Mouse (Mus musculus): ENCODE results near the gene Sema3a.

Gene Sema3a

DNA sequence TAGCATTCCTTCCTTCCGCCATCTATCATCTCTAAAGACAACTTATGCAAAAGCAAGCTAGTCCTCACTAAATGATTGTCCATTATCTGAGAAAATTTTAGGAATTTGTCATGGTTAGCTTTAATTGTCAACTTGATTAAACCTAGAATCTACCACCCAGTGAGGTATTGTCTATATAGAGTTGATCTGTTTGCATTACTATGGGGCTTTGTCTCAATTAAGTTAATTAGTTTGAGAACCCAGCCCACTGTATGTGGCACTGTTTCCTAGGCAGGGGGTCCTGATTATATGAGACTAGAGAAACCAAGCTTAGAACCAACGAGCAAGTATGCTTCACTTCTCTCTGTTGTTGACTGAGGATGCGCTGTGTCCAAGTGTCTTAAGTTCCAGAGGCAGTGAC, 194.9 kb downstream of the Sema3a start:
- DNase-seq (ENCODE audit: low spot score) = no peak

DNA sequence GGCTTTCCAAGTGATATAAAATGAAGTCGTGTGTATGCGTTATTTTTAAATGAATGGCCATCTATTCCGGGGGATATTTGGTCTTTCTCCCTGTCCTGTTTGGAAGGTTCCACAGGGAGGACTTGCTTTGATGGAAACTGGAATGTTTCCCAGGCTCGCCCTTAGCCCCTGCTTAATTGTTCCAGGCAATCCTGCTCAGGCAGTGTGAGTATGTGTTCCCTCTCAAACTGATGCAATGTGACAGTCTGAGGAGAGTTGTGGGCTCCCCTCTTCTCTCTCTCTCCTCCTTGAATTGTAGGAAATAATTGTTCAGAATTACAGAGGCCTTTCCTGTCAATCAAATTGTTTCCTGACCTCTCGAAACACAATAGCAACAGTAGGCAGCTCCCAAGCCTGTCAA, 202.1 kb downstream of the Sema3a start:
- no peak for DNase-seq (ENCODE audit: low spot score)

DNA sequence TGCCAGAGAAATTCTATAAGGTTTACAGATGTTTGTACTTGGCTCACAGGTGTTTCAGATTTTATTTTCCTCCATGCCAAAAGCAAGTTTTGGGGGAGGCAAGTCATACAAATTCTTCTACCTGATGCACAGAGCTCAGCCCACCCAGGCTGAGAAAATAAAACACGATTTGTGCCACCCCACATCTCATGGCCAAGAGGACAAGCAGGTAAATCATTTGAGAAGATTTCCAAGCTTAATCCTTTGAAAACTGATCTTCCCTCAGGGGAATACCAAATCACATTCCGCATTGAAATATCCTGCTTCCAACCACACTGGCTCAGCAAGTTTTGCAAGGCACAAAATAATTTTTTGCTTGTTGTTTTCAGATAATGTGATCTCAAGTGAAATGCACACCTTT, 206.2 kb downstream of the Sema3a start:
- DNase-seq (ENCODE audit: low spot score) = no peak

DNA sequence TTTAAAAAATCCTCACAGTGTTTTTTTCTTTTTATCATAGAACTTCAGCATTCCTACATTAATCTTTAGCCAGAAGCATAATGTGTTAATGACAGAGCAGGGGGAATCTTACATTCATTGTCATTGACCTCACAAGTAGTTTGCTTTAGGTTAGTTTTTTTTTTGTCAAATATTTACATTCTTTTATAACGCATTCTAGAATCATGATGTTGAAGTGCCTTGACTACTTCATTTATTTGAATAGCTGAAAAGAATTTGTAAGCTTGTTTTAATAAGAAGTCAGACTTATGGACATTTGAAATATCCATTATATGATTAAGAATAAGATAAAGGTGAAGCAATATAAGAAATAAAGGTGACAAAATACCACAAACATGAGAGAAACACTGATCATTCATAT, 212.5 kb downstream of the Sema3a start:
- DNase-seq (ENCODE audit: low spot score) = no peak

DNA sequence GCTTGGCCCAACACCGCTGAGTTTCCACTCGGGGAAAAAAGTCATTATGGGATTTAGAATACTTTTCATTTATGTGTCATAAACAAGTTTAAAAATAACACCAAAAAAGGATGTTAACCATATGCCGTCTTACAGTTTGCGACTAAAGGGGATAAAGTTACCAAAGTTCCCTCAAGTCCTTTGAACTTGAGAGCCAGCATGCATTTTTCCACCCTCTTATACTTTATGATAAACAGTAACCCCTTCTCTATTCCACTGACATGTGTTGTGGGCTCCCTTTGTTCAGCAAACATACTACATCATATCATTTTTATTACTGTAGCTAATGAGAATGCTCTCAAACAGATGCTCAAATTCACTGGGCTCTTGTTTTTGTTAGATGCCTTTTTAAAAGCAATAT, 221.9 kb downstream of the Sema3a start:
- no peak for DNase-seq (ENCODE audit: low spot score)

DNA sequence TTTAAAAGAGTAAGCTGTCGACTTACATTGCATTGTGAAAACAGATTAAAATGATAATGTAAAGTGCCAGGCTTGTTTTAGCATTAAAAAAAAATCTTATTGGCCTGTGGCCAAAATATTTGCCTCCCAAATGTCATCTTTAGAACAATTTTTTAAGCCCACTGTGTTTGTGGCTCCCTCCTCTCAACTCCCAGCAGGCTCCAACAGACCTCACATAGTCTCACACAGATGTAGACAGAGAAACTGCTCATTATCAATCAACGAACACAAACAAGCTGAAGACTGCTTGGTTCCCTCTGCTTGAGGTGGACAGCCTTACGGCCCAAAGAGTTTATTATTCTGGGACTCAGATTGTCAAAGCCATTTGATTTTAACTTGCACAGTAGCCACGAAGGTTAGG, 226.4 kb downstream of the Sema3a start:
- DNase-seq (ENCODE audit: low spot score) = no peak

DNA sequence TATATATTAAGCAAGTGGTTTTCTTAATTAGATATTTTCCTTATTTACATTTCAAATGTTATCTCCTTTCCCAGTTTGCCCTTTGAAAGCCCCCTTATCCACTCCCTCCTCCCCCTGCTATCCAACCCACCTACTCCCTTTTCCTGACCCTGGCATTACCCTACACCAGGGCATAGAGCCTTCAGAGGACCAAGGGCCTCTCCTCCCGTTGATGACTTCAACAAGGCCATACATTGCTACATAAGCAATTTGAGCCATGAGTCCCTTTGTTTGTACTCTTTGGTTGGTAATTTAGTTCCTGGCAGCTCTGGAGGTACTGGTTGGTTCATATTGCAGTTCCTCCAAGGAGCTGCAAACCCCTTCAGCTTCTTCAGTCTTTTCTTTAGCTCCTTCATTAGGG, 227.8 kb downstream of the Sema3a start:
- no peak for DNase-seq (ENCODE audit: low spot score)

DNA sequence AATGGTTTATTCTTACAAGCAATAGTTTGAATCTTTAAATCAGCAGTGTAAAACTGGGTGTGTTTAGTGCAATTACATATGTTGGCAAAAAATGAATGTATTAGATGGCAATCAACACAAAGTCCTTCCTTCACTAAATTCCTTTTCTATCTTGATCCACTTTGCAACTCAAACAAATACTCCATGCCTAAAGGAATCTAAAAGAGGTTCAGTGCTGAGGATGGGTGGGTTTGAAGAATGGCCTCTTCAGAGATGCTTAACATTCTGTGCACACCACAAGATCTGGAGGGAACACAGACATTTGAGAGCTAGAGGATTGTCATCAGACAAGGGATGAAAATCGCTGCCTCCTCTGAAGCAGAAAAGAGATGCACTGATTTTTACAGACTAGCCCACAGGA, 228.3 kb downstream of the Sema3a start:
- no peak for DNase-seq (ENCODE audit: low spot score)

DNA sequence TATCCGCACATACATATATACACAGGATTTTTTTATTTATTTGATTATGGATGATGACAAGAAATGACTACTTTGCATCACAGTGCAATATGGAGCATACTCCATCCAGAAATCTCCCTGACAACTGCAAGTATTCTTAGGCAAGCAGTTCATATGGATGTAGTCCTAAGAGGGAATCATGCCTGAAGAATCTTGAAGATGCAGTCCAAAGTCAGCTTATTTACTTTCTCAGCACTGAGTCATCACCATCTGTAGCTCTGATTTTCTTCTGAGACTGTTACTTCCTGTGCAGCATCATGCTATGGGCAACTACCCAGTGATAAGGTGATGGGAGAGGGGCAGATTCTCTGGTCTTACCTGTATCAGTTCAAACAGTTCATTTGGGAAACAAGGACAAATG, 229.7 kb downstream of the Sema3a start:
- no peak for DNase-seq (ENCODE audit: low spot score)

DNA sequence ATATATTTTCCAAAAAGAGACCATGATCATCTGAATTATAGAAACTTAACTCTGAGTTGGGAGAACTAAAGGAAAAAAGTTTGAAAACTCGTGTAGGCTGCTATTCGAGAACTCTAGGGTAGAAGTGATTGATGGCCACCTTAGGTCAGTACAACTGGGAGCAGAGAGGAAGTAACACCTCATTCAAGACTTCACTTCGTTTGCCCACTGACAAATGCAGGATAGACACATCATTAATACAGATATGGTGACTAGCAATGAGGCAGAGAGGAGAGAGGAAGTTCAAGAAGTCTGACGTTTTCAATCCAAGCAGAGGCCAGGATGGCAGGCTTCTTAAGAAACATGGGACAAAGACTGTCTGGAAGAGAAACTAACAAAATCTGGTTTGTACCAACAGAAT, 233.6 kb downstream of the Sema3a start:
- DNase-seq (ENCODE audit: low spot score) = no peak

DNA sequence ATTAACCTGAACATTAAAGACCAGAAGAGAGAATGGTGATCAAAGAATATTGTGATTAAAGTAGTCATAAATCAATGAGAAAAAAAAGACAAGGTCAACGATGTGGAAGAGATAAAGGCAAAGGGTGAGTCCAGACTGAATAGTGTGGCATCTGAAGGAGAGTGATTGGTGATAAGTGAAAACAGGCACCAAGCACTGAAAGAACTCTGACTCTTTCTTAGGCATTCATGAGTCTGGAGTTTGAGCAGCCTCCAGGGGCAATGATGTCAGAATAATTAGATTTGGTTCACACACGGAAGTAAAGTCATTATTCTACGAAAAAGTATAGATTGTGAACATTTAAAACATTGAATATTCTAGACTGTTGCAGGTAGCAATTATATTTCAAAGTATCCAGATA, 235.5 kb downstream of the Sema3a start:
- no peak for DNase-seq (ENCODE audit: low spot score)

DNA sequence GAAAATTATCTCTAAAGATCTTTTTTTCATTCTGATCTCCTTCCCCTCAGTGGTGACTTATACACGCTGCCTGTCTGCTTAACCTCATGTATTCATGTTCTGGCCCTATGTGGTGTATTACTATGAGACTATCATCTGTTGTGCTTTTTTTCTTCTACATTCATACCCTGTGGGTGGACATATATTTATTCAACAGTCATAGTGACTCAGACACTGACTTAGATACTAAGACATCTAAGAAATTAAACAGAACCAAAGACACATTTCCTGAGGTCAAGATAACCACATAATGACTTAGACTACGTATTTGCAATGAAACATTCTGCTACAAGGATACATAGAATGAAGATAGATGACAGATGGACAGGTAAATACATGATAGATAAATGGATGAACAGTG, 239.9 kb downstream of the Sema3a start:
- no peak for DNase-seq (ENCODE audit: low spot score)

DNA sequence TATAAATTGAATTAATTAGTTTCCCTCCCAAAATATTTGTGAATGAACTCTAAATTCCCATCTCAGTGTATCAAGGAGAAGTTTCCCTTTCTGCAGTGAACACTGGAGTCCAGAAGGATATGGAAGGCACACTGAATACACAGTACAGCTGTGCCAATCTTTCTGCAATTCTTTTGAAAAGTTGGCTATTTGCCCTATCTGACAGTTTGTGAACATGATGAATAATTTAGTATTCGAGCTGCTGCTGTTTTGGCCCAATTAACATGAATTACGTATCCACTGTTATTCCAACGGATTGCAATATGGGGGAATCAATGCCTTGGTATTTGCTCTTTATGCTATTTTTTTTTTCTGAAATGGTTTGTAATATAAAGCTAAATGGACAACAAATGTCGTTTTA, 254.0 kb downstream of the Sema3a start:
- DNase-seq (ENCODE audit: low spot score) = no peak

DNA sequence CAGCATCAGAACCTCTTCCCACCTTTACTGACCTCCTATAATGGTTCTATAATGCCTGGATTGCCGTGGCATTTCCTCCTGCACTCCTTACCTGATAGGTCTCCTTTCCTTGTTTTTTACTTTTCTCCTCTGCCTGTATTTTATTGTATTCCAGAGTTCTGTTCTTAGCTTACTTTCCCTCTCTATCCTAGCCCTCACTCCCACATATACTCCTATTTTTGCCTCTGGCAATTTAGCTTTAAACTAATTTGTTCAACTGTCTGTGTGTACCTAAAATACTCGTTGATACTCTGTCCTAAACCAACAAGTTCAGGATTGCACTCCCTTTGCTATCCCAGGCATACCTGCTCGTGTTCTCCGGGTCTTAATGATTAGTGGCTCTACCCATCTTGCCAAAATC, 258.8 kb downstream of the Sema3a start:
- no peak for DNase-seq (ENCODE audit: low spot score)

DNA sequence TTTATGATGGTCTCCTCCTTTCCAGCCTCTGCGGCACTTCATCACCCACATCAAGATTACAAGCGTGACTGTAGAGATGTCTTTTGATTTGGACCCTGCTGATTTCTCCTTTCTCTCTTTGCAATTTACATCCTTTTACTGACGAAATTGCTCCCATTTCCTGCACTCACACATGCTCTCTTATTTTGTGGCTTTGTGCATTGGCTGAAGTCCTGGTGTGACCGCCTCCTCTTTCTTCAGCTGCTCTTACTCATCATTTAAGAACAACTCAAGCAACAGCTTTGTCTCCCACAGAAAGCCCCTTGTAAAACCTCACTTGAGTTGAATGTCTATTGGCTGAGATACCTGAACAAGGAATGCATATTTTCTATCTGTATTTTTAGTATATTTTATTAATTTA, 259.5 kb downstream of the Sema3a start:
- no peak for DNase-seq (ENCODE audit: low spot score)

DNA sequence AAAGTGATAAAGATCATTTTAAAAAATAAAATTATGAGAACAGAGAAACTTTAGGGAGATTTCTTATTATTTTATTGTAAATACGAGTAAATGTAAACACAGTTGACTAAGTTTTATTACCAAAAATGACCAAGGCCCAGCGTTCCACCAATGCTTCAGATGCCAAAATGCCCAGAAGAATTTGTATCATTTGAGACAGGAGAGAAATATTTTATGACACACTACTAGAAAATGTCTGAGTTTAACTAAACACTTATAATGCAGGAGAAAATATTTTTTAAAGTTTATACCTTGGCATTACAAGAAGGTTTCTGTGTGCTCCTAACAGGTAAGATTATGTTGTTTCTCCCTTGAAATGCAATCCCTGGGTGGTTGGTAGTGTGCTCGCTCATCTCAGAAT, 261.4 kb downstream of the Sema3a start:
- DNase-seq (ENCODE audit: low spot score) = no peak

DNA sequence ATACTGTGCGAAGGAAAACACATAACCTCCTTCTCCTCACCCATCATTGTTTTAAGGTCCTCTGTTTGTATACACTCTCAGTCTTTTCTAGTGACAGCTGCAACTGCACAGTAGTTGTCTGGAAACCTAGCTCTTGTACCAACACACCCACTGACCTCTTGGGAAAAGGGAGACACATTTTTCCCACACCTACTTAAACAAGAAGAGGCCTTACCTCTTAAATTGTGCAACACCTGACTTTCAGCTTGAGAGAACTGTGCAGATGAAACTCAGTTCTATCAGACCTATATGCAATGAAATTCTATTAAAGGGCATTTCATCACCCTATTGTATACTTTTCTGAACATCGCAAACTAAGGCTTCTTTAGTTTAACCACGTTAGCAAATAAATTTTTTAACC, 262.5 kb downstream of the Sema3a start:
- DNase-seq (ENCODE audit: low spot score) = no peak

DNA sequence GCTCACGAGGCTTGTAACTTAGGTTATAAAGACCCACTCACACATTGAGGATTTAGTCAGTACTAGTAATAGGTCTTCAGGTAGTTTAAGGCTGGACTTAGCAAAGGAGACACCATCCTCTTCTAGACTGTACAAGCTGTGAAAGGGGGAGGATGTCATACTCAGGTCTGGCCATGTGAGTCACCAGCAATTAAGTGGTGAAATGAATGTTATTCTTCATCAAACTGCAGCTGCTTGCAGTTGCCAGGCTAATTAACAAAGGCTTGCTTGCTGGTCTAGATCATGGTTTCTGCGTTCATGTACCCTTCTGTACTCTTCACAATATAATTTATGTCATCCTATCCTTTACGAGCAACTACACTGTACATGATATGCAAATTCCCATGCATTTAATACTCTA, 264.8 kb downstream of the Sema3a start:
- DNase-seq (ENCODE audit: low spot score) = no peak

DNA sequence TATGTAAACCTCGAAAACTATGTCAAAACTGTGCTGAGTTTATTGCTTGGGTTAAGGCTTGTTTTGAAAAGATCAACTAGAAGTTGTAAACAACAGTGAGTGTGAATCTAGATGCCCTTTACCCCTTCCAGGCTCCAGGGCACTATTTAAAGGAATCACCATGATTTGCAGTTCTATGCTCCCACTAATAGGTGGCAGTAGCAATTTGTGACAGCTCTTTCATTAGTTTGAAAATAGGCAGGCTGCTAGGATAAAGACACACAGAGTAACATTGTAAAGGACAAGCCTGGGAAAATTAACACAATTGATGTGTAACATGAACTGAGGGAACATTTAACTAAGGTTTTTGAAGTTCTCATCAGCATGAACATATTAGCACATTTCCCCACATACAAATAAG, 280.2 kb downstream of the Sema3a start:
- DNase-seq (ENCODE audit: low spot score) = no peak

DNA sequence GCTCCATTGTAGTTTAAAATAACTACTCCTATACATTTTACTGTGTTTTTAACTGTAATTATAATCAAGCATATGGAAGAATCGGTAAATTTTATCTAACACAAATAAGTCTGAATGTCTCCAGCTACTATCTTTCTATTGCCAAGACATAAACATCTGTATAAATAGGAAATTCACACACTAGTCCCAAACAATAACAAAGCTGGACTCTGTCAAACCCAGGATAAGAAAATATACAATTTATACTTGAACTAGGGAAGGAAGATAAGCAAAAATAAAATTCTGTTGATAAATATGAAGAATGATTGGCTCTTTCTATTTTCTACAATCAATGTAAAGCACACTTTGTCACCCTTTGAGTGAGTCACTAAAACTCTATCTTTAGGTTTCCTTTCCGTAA, 280.9 kb downstream of the Sema3a start:
- no peak for DNase-seq (ENCODE audit: low spot score)

DNA sequence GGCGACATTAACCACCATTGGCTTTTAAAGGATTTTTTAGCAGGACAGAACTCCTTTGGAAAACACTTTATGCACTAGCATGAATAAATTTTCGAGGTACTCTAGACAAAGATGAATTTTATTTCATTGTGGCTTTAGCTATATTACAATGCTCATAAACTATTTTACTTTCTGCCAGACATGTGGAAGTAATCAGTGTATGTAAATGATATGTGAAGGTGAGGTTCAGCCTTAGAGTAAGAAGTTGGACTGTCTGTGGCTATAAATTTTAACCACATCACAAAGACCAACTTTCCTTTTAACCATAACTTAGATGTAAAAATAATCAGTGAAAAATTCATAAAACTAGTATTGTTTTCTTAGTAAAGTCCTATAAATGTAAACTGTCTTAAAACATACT, 286.7 kb downstream of the Sema3a start:
- DNase-seq (ENCODE audit: low spot score) = no peak

DNA sequence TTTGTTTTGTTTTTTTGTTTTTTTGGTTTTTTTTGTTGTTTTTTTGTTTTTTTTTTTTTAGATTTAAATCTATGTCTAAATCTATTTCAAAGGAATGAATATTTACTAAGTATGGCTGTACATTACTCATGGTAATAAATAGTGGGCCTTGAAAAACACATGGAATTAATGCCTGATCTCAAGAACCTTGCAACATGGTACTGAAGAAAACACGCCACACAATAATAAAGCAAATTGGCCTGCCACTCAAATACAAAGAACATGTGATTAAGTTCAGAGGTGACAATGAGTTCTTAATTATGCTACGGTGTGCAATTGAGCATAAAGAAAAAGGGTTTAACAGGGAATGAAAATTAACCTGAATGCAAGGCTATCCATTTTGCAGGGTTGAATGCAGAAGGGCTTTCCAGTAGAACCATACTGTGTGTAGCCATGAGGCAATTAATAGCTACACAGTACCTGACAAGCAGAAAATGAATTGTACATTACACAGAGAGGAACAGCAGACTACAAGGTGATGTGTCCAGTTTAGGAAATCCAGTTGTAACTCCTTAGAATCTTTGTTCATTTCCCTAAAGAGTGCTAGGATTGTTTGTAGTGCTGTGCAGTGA, 288.8 kb downstream of the Sema3a start:
- no peak for DNase-seq (ENCODE audit: low spot score)

DNA sequence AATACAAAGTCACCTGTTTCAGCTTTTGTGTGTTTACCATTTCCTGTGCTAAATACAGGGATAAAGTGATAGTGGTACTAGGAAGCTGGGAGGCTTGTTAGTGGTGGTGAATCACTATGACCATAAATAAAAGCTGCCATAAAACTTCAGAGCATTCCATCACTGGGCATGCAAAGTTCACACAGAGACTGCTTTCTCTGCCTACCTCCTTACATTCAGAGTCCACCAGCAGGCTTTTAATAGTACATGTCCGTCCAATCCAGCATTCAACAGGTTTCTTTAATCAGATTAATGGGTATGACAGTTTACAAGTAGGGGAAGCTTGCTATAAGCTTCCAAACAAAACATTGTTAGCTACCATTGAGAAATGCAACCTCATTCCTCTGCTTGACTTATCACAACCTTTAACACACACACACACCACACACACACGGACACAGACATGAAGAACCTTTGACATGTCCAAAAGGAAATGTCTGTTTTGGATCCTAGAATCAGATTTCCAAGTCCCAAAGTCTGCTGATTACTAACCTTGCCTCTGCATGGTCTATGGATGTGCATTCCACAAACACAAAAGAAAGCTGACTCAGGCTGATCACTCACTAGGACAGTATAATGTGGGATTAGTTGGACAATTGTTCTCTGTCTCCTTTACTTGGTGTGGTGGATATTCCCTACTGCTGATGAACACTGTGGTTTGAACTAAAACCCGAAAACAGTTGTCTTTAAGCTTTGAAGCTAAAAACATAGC, 291.9 kb downstream of the Sema3a start:
- no peak for DNase-seq (ENCODE audit: low spot score)

DNA sequence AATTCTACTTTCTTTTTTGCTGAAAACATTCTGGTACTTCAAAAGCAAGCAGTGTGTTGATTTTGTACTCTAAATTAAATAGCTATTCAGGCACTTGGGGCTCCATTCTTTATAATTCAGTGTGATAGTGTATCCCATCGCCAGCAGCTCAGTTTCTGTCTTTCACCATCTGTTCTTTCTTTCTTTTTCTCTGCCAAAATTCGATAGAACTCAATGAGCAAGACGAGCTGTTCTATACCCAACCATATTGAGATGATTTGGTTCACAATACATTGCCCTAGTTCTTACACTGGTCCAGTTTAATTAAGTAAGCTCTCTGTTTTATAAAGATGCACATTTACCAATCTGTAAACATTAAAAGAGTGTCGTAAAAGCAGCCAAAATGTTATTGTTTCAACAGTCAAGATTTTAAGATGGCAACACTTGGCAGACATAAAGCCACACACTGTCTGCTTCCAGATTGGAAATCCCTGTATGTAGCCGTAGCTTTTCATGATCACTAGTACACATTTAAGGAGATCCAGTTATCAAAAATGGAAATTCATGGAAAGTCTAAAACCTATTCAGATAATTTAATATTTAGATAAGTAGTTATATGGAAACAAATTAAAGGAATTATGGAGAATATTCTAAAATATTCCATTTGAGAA, 296.2 kb downstream of the Sema3a start:
- no peak for DNase-seq (ENCODE audit: low spot score)

Data from ovary, postnatal 10 days (tissue).